Mouse (Mus musculus): Measurements from ENCODE around the gene Fgfrl1. TPM values are rescaled to one million over a fixed set of nuclear protein-coding genes. Genes with fewer than 3 reads are reported as not detected.

Fgfrl1 gene
- total RNA-seq, 2 experiments from 2014 or later = 1.5 to 5.1 TPM

DNA sequence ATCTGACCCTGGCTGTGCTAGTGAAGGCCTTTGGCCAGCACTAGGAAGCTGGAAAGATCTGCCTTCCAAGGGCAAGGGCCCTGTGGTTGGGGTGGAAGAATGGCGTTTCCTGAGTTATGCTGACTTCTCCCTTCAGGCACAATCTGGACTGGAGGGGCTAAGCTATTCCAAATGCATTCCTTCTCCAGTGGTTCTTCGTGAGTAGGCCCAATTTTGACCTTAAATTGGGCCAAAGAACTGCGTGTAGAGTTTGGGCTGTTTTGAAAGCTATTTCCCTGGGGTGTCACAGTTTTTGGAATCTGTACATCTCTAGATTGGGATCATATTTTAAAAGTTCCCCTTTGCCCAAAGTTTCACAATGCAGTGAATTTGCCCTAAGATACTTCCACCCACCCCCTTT is 4.4 kb downstream of the Fgfrl1 start:
- no peak for ATAC-seq (replicated peaks; ENCODE audit: poor library complexity, severe bottlenecking)

DNA sequence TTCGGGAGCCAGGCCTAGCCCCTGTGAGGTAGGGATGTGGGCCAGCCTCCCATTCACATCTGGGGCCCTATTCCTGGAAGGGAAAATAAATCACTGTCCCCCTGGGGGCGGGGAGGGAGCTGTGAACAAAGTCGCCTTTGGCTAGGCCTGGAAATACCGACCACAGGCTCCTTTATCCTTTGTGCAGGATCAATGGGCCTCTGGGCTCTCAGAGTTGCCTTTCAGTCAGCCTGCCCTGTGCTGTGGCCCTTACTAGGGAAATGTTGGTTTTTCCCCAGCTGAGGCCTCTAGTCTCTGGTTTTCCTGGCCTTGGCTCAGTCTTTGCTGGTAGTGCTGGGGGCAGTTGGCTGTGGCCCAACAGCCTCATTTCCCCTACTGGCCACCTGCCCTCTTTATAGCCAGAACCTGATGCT is 5.2 kb downstream of the Fgfrl1 start:
- no peak for ATAC-seq (replicated peaks; ENCODE audit: poor library complexity, severe bottlenecking)

DNA sequence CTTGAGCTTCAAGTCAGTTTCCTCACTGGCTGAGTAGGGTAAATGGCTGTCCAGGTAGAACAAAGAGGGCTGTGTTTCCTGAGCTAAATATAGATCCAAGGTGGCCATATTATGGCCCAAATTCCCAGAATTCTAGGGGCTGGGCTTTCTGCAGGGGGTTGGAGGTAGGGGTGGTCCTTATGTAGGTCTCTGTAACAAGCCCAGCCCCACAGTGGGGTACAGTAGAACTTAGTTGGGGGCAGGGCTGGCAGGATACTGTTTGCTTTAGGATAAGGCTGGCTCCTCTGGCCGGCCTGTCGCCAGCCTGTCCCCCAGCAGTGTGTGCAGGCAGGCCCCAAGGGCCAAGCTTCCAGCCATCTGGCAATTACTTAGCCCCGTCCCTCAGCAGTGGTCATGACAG is 8.2 kb downstream of the Fgfrl1 start:
- ATAC-seq (replicated peaks; ENCODE audit: poor library complexity, severe bottlenecking) = no peak

DNA sequence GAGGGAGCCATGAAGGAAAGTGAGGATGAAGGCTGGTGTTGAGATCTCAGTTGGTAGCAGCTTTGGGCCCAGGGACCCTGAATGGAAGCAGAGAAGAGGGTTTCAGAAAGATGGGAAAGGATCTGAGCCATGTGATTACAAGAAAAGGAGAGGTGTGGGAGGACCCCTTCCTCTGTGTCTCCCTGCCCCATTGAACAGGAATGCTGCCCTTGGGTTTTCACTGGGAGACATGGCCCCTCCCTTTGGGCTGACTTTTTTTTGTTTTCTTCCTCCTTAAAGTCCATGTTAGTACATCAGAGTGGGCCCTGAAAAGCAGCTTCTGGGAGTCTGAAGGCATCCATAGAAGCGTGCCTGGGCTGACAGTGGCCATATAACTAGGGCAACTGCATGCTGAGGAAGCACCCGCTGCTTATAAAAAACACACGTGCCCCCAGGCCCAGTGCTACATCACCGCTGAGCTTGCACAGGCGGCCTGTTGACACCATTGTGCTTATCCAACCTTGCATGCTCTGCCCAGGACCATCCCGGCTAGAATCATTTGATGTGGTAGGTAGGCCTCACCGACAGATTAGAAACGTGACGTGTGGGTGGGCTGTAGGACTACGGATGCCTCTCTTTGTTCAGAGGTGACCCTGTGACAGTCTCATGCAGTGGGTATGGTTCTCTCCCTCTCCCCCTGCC is 9.3 kb downstream of the Fgfrl1 start:
- ATAC-seq (replicated peaks; ENCODE audit: poor library complexity, severe bottlenecking) = no peak

DNA sequence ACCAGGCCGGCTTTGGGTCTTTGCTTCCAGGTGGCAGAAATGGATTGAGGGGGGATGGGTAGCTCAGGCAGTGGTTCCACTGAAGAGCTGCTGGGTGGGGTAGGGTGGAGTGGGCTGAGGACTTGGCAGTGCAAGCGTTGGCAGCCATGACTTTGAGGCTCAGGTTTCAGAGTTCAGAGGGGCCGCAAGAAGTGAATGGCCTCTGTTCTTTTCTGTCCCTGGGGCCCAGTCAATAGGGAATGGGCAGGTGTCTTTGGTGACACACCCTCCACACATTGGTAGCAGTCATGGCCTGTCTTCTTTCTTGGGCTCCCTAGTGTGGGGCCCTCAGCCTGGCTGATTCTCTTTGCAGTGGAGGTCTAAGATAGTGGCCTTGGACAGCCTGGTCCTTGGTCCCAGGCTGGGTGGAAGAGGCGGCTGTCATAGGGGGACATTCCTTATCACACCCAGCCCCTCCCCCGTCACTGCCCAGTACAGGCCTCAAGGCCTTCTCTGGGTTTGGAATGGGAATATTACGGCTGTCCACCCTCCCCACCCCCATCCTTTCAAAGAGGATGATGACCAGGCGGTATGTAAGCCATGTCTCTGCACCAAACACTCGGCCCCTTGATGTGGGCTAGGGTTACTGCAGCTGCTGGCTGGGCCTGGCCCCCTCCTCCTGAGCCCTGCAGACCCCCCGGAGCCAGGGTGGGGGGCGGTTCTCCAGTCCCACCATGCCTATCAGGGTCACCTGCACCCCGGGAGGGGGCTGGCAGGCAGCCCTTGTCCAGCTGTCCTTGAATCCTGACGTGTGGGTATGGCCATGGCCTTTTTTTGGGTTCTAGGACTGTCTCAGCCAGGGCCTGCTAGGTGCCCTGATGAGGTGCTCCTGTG is 11.8 kb downstream of the Fgfrl1 start:
- no peak for ATAC-seq (replicated peaks; ENCODE audit: poor library complexity, severe bottlenecking)

DNA sequence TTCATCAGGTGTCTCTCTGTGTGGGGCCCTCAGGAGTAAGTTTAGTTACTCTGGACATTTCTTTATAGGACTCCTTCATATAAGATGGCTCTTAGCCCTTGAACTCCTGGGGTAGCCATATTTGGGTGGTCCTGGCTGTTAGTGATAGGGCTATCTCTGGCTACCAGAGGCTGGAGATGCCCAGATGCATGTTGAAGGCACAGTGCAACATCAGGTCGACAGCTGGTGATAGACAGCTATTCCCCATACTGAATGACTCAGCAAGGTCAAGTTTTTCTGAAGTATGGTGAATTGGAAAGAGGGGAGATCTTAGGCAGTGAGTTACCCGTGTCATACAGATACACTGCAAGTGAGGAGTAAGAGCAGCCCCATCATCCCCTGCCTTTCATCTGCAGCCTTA is 15.6 kb downstream of the Fgfrl1 start:
- ATAC-seq (replicated peaks; ENCODE audit: poor library complexity, severe bottlenecking) = no peak

DNA sequence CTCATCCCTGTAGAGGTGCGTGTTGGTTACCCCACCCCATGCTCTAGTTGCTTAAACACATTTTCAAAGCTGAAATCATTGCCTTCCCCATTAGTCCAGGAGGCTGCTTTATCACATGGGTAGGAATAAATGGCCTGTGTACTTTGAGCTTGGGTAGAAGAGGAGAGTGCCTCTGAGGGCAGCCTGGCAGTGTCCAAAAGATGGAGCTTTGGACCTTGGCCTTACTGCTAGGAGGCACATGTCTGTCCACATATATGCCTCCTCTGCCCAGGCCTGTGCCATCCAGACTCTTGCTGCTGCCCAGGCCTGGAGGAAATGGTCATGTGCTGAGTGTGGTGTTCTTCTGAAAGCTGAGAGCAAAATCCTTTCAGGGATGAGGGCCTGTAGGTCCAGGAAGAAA is 16.2 kb downstream of the Fgfrl1 start:
- no peak for ATAC-seq (replicated peaks; ENCODE audit: poor library complexity, severe bottlenecking)

DNA sequence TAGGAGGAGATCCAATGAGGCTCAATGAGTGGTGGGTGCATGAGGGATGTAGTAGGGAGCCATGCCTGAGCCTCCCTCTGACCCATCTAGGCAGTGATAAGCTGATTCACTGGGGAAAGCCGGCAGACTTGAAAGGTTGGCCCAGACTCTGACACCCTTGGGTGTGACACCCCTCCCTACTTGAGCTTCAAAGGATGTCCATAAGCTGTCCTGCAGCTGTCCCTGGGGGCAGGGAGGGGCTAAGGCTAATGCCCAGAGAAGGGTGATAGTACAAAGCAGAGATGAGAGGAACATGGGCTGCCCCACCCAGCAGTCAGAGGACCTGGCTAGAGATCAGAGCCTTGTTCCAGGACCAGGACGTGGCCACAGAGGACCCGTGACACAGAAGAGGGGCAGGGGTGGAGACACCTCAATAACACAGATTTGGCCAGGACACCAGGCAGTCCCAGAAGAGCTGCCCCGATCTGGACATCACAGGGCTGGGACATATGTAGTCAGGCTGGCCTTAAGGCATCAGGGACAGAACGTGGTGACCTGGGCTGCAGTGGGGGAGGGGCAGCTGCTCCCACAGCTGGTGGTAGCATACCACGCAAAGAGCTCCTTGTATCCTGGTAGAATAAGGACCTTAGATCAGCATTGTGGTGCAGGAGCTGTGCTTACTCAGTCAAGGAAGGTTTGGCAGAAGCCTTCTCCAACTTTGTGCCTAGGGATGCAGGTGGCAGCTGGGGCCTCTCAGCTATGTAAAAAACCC is 17.0 kb downstream of the Fgfrl1 start:
- ATAC-seq (replicated peaks; ENCODE audit: poor library complexity, severe bottlenecking) = no peak

DNA sequence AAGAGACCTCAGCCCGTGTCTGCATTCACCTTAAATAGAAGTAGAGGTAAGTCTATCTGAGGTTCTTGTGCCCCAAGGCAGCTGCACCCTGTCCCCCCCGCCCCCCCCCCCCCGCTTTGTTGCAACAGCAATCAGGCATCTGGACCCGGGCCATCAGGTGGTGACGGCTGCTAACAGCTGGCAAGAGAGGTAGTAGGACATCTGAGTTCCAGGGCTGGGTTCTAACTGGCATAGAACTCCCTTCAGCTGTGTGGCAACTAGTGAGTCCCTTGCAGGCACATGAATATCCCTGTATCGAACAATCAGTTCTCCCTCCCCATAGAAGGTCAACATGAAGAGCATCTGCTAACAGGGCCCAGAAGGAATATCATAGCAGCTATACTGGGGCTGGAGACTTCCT is 19.8 kb downstream of the Fgfrl1 start:
- ATAC-seq (replicated peaks; ENCODE audit: poor library complexity, severe bottlenecking) = no peak

DNA sequence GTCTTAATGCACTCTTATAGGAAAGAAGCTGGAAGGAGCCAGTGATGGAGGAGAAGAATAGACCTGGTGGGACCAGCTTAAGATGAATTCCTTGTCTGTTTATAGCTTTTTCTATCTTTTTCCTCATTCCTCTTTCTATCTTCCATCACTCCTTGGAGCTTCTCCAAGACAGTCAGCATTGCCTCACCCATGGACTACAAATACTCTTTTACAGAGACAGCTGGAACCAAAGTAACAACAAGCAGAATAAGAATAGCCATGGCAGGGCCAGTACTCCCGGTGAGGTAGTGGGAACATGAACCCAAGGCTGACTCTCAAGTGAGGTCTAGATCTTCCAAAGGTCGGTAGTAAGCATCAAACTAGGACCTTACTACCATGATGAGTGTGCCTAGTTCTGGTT is 20.9 kb downstream of the Fgfrl1 start:
- no peak for ATAC-seq (replicated peaks; ENCODE audit: poor library complexity, severe bottlenecking)

DNA sequence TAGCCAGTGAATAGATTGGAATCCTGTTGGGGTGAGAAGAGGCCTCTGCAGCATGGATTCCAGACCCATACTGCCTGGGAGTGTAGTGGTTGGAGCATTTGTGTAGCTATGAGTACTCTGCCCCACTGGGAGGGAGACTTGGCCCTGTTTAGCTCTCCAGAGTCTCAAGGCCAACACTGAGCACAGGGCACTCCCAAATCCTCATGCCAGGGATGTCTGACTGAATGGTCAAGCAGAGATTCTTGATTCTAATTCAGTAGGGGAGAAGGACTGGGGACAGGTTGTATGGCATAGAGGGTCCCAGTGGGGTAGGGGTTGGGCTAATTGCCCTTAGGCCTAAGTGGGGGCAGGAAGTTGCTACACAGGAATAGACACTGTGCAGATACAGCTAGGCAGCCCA is 21.5 kb downstream of the Fgfrl1 start:
- ATAC-seq (replicated peaks; ENCODE audit: poor library complexity, severe bottlenecking) = no peak

DNA sequence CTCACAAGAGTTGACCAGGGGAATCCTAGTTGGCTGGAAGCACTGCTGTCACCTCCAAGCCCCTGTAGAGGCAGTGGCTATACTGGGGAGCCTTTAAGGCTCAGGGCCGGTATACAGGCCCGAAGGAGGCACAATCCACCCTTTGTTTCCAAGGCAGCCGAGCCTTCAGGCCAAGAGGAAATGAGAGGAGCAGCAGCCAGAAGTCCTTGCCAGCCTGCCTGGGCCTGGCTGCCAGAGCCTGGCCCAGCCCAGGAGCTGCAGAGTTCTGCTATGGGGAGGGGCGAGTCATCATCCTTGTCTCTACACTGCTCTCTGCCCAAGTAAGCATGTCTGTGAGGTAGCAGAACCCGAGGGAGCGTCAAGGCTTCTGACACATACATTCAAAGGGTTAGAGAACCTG is 22.0 kb downstream of the Fgfrl1 start:
- no peak for ATAC-seq (replicated peaks; ENCODE audit: poor library complexity, severe bottlenecking)

DNA sequence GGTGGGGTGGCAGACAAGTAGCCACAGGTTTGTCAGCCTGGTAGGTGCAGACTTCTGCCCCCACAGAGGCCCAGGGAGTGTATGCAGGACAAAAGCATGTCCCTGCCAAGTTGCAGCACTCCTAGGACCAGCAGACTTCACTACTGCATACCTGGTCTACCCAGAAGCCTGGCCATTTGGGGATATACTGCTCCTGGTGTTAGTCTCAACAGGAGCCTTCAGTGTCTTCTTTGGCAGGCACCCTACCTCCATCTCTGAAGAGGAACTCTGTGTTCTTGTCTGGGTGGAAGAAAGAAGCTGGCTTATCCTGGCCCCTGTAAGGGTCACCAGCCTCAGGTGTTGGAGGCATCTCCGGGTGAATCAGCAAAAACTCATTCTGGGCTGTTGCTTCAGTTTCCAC is 23.8 kb downstream of the Fgfrl1 start:
- ATAC-seq (replicated peaks; ENCODE audit: poor library complexity, severe bottlenecking) = no peak

DNA sequence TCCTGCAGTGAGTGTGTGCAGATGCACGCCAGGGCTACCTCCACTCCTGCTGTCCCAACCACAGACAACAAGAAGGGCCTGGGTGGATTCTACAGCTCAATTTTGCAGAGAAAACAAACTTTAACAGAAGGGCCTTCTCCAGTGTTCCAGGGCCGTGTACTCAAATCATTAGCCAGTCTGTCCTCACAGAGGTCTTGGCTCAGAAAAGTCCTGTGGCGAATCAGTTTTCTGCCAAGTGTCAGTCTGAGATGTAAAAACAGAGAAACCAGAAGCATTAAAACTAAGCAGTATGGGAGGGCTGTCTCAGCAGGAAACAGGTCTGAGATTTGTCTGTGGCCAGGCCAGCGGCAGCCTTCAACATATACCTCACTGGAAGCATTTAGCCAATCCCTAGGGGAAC is 25.9 kb downstream of the Fgfrl1 start:
- ATAC-seq (replicated peaks; ENCODE audit: poor library complexity, severe bottlenecking) = no peak

DNA sequence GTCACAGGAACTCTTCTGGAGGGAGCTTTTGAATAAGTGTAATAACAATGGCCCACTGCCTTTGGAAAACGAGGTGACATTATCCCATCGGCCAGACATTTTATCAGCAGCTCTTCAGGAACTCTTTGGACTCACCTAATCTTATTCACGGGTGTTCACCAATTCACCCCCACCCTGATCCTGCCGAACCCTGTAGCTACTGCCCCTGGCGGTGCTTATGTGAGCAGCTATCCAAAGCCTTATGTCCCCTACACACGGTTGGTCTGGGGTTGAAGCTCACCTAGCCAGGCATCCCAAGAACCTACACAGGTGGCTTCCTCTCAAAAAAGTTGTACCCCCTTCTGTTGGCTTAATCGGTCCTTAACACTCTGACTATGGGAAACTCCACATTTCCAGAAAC is 27.6 kb downstream of the Fgfrl1 start:
- ATAC-seq (replicated peaks; ENCODE audit: poor library complexity, severe bottlenecking) = no peak

DNA sequence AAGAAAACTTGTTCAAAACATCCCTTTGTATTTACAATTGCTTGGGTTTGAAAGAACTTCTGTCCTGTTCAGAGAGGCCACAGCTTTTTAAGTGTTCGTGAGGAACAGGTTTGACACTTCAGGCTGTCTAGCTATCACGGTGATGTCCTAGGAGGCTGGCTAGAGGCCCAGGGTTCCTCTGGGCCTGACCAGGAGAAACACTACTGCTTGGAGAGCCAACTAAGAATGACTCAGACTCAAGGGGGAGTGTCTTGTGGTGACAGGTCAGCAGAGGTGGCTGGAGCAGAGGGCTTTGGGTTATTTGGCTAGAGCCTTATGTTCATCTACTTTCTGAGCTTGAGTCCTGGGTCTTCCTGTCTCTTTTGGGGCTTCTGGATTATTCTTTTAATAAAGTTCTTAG is 31.8 kb downstream of the Fgfrl1 start:
- ATAC-seq (replicated peaks; ENCODE audit: poor library complexity, severe bottlenecking) = no peak

DNA sequence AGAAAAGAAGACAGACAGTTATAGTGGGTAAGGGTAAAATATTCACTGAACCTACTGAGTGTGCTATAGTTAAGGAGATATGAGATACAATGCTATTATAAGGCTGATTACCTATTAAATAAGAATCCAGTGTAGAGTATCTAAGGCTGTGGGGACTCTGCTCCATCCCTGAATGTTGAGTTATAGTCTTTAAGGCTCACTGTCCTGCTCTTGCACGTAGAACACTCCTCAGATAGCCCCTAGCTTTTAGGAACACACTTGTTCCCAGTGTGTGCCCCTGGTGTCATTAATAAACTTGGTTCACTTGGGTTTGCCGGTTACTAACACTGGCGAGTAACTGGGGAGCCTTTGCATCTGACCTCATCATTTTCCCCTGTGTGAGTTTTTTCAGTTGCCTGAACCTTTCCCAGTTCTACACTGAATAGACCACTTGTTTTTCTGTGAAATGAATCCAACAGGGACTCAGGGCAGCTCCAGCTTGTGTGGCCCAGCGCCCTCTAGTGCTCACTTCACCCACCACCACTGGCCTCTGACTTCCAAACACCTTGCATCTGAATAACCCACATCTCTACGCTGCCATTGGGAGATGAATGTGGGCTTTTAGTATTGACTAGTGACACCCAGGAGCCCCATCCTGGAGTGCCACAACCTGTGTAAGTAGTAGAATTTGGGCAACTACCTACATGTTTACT is 34.5 kb downstream of the Fgfrl1 start:
- peak; percentile 89 for ATAC-seq (replicated peaks; ENCODE audit: poor library complexity, severe bottlenecking)

DNA sequence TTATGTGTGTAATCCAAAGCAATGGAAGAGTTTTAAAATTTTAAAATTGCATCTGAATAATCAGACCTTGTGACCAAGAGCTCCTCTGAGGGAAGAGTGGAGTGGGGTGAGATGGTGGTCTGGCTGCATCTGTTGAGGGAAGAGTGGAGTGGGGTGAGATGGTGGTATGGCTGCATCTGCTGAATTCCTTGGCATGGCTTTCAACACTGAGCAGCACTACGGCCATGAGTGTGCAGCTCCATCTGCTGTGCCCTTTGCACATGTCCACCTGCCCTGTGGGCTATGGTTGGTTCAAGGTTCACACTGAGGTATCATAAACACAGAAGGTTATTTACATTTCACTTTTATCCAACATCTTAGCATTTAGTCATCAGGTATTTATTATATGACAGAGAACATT is 35.2 kb downstream of the Fgfrl1 start:
- ATAC-seq (replicated peaks; ENCODE audit: poor library complexity, severe bottlenecking) = no peak

DNA sequence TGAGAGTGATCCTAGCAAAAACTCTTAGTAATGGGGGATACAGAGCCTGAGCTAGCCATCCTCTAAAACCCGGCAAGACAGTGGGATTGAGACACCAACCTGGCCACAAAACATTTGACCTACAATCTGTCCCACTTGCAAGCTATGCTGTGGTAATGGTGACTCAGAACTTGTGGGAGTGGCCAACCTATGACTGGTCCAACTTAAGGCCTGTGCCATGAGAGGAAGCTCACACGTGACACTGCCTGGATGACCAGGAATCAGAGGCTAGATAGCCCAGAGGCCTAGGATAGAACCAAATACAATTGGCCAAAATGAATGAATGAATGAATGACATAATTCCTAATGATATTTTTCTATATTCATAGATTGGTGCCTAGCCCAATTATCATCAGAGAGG is 49.7 kb downstream of the Fgfrl1 start:
- no peak for ATAC-seq (replicated peaks; ENCODE audit: poor library complexity, severe bottlenecking)

DNA sequence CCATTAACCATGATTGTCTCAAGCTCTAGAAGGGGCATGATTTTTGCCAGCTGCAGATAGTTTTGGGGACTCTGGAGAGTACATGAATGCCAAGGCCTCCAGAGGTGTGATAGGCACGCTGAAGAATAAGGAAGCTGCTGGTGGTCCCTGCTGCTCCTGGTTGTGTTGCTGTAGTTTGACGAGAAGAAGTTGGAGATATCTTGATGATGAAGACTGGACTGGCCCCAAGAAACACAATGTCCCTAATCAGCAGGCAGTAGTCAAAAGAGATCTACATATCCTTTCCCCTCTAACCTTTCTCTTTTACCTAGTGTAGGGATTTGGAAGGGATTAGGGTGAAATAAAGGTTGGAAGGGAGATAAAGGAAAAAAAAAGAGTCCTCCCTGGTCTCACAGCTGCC is 50.4 kb downstream of the Fgfrl1 start:
- ATAC-seq (replicated peaks; ENCODE audit: poor library complexity, severe bottlenecking) = no peak

DNA sequence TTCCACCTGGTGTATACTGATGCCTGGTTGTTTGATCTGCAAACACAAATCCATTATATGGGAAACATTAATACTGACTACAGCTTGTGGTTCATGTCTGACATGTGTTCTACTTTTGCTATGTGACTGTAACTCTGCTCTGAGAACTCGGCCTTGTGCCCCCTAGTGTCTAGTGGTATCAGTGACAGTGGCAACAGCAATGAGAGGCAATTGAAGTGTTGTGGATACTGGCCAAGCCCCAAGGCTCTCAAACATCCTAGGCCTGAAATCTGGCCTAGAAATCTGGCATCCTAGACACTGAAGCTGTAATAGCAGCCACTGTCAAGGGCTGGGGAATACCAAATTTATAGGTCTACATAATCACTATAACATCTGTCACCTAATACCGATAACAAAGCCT is 51.7 kb downstream of the Fgfrl1 start:
- ATAC-seq (replicated peaks; ENCODE audit: poor library complexity, severe bottlenecking) = no peak
